Mouse (Mus musculus) embryonic stem cell, embryonic (primary cell): ENCODE measurements around the gene Tspyl4.

ENCODE experiments used
- CTCF ChIA-PET, 4 experiments: fragments of 300-600 bp in 2 of 4; fragments of 350-600 bp in 2 of 4; sonication (Branson Sonifier 250); formaldehyde crosslinking; loops; one replicate each; lab custom pipeline; 2022; ENCODE audit warnings: inconsistent platforms in 2 of 4; lab: Charles Lee
- POLR2A ChIA-PET, 4 experiments: fragments of 300-600 bp in 2 of 4; fragments of 350-600 bp in 2 of 4; sonication (Branson Sonifier 250); formaldehyde crosslinking; loops; one replicate each; lab custom pipeline; 2022; ENCODE audit warnings: antibody characterized with exemption in 4 of 4, inconsistent platforms in 1 of 4; lab: Charles Lee

Tspyl4 gene

DNA sequence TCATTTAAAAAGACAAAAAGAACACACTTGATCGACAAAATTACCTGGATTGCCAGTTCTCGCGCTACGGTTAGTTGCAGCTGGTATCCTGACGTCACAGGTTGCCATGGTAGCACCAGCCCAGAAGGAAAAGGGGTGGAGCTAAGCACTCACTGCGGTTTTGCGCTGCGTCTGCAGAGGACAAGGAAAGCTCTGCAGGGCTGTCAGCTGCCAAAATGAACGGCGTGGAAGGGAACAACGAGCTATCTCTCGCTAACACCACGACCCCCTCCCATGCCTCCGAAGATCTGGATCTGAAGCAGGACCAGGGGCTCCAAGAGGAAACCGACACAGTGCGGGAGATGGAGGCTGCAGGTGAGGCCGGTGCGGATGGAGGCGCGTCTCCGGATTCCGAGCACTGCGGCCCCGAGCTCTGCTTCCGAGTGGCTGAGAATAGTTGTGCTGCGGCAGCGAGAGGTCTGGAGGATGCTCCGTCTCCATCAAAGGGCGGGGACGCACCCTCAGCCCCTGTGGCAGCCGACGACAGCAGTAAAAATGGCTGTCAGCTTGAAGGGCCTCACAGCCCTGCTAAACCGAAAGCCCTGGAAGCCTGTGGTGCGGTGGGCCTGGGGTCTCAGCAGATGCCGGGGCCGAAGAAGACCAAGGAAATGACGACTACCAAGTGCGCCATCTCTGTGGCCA is at the start of gene Tspyl4:
Gene Tspyl4, plus strand, starts transcription at position 144 of the 681 bp plus-strand sequence.
- ChIA-PET POLR2A (interaction anchor here (0.5 to 5.0 kb wide), 26 partner anchors 8 to 278 kb away, joined by 3 to 51 read pairs (median 4); partner anchors contain the start of genes Nt5dc1 (in 3 of the 4), Tspyl1 (in 3 of the 4), Dse (in 1 of the 4) and Rwdd1 (in 1 of the 4)), CTCF (interaction anchor here in 3 of 4 experiments (0.5 to 2.5 kb wide), 9 partner anchors 14 to 264 kb away, joined by 3 to 10 read pairs (median 3); partner anchors contain the start of genes Calhm5 (in 1 of the 3) and Tspyl1 (in 1 of the 3))

DNA sequence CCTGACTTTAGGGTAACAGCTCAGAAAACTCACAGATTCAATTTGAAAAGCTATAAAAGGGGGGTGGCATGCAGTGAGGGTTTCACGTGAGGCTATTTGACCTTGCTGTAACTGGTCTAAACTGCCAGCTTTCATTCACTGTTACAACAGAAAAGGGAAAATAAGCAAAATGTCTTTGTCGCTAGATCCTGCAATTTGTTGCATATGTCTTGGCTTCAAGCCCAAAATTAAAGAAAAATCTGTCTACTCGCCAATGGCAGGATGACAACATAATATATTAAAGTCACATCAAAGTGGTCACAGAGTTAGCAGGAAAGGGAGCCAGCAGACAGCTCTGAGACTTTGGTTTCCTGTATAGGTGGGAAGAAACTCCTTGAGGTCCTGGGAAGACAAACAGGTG is 49.5 kb upstream of the Tspyl4 start:
- CTCF ChIA-PET: interaction anchor here in 2 of 4 experiments (0.9 to 1.4 kb wide), 2 partner anchors 14 to 41 kb away, joined by 3 read pairs; partner anchors contain the start of gene Dse (in 1 of the 2)
- POLR2A ChIA-PET: interaction anchor here (0.7 to 3.6 kb wide), 22 partner anchors 9 to 153 kb away, joined by 3 to 65 read pairs (median 4); partner anchors contain the start of genes Dse (in 2 of the 4), Tspyl1 (in 1 of the 4) and Tspyl4 (in 1 of the 4)

DNA sequence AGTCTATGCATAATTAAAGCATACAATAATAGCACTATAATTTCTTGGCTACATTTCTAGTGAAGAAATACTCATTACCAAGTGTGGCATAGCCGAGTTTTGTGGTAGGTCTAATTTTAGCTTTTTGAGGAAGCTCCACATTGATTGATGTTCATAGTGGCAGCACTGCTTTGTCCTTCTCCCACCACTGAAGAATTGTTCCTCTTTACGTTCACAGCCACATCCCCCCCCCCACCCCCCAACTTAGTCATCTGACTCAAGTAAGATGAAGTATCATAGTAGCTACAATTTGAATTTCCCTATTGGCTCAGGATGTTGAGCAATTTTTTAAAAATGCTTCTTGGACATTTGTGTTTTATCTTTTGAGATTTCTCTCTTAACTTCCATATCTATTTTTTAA is 47.6 kb upstream of the Tspyl4 start:
- ChIA-PET CTCF (interaction anchor here in 1 of 4 experiments (0.6 kb wide), 1 partner anchor 1240 kb away, joined by 3 read pairs; no protein-coding TSS in a partner anchor), POLR2A (interaction anchor here in 1 of 4 experiments (0.9 to 3.1 kb wide), 4 partner anchors 11 to 43 kb away, joined by 3 to 15 read pairs (median 4); partner anchors contain the start of gene Dse)

DNA sequence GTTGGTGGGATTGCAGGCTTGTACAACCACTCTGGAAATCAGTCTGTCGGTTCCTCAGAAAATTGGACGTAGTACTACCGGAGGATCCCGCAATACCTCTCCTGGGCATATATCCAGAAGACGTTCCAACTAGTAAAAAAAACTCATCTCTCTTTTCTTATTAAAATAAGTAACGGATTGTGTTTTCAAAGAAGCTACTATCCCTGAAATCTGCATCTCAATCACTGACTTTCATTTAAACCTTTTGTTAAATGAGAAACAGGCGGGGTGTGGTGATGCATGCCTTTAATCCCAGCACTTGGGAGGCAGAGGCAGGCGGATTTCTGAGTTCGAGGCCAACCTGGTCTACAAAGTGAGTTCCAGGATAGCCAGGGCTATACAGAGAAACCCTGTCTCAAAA is 44.4 kb upstream of the Tspyl4 start:
- ChIA-PET CTCF (interaction anchor here in 1 of 4 experiments (1.0 kb wide), 1 partner anchor 19 kb away, joined by 3 read pairs; no protein-coding TSS in a partner anchor), POLR2A (interaction anchor here in 3 of 4 experiments (0.5 to 2.9 kb wide), 23 partner anchors 9 to 83 kb away, joined by 3 to 20 read pairs (median 5); partner anchors contain the start of genes Dse (in 3 of the 3), Tspyl1 (in 2 of the 3) and Tspyl4 (in 1 of the 3))

DNA sequence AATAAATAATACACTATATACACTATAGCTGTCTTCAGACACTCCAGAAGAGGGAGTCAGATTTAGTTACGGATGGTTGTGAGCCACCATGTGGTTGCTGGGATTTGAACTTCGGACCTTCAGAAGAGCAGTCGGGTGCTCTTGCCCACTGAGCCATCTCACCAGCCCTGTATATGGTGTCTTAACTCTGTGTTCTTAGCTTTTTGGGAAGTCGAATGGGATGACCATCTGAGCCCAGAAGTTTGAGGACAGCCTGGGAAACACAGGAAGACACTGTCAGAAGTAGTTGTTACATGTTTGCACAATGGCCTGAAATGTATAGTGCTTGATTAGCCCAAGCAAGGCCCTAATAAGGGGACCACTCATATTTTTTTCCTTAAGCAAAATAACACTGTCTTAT is 32.1 kb upstream of the Tspyl4 start:
- CTCF ChIA-PET: no interaction called here
- POLR2A ChIA-PET: no interaction called here

DNA sequence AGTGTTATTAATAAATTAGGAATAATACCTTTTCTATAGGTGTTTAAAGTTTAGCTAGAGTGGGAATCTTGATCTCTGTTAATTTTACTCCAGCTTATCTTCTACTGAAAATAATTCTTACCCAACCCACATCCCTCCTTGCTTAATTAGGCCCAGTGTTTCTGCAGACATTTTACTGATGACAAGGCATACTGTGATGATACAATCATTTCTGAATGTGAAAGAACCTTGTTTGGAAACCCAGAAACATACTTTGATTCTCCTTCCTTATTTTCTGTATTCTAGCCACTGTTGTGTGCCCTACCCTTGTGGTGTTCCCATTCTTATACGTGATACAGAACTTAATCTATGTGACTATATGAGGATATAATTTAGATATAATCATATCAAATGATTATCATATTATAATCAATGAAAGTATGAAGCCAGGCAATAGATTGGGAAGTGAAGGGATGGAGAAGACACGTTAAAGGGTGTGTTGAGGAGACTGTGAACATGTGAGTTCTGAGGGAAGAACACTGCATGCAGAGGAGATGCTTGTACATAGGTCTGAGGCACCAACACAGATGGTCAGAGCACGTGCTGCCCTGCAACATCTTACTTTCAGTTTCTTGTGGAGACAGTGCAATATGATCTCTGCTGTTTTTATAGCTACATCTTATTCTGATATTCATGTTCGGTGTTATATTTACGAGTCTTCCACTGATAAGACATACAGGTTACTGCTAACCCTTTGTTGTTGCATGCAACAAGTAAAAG is 29.8 kb upstream of the Tspyl4 start:
- ChIA-PET POLR2A (no interaction called here), CTCF (no interaction called here)

DNA sequence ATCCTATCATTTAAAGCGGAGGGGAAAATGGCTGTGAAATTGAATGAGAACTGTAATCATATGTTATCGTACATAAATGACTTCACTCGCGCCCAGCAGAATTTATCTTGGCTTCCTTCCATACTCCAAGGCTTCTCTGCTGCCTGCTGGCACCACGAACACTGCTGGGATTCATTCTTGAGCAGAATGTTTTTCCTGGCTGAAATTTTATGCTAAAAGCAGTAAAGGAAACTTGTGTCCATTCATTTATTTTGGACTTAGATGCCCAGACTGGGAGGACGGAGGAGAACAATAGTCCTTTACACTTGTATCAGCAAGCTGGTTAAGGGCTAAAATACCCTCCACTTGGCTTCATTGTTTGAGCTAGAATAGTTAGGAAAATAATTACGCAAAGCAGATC is 25.6 kb upstream of the Tspyl4 start:
- CTCF ChIA-PET: no interaction called here
- POLR2A ChIA-PET: interaction anchor here in 1 of 4 experiments (0.5 kb wide), 1 partner anchor 96 kb away, joined by 3 read pairs; no protein-coding TSS in a partner anchor

DNA sequence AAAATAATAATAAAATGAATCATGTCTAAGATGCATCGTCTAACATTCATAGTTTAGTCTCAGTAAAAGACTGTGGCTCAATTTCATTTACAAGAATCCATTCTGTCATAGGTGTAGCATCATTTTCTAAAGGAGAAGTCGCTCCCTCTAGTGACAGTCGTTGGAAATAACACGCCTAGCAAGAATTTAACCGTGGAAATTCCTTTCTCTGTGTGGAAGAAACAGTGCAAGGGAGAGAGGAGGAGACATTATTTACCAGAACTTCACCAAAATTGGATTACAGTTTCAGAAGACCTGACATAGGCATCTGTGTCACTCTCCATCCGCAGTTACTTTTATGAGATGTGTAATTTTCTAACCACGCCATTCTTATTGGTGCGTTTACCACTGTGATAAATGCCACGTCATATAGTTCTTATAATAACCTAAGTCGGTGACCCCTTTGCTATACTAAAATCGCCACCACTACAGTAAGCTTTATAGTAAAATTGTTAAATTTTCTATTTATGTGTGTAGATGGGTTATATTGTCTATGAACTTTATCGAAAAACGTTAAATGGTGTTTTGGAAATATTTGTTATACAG is 16.6 kb upstream of the Tspyl4 start:
- POLR2A ChIA-PET: interaction anchor here (0.5 to 5.2 kb wide), 25 partner anchors 17 to 261 kb away, joined by 3 to 51 read pairs (median 6); partner anchors contain the start of genes Tspyl4 (in 3 of the 4), Dse (in 2 of the 4) and Rwdd1 (in 1 of the 4)

DNA sequence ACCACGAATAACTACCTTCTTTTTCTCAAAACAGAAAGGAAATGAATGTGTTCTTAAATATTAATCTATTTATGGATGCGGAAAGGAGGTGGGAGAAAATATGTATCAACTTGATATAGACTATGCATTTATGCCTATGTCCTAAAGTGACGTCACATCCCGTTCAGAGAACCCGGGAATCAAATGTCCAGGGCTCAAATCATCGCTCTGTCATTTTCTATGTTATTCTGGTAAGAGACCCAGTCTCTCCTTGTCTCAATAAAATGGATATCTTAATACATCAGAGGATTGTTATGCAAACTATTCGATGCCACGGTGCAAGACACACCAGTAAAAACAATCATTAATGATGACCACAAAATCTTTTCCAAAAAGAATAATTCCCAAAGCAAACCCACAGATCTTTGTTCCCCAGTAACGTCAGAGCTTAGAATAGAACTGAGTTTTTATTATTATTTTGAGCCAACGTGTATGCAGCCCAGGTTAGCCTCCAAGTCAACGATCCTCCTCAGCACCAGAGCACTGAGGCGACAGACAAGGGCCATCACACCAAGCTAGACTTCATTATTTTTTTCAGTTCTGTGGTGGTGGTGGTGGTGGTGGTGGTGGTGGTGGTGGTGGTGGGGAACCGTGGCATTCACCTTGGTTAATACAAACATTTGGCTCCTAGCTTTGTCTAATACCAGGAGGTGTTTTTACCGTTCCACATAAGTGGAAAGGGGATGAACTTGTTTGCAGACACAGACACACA is 15.9 kb upstream of the Tspyl4 start:
- ChIA-PET POLR2A (interaction anchor here (0.5 to 5.2 kb wide), 59 partner anchors 13 to 264 kb away, joined by 3 to 51 read pairs (median 4); partner anchors contain the start of genes Tspyl4 (in 3 of the 4), Dse (in 2 of the 4), Nt5dc1 (in 2 of the 4) and Rwdd1 (in 2 of the 4)), CTCF (interaction anchor here in 3 of 4 experiments (0.9 to 1.7 kb wide), 14 partner anchors 16 to 247 kb away, joined by 3 to 11 read pairs (median 4); partner anchors contain the start of genes Calhm5 (in 3 of the 3), Dse (in 1 of the 3), Trappc3l (in 1 of the 3) and Tspyl4 (in 1 of the 3))

More for the DNA sequence above, 16.6 kb upstream of the Tspyl4 start:
- CTCF ChIA-PET: interaction anchor here in 2 of 4 experiments (0.7 to 1.7 kb wide), 5 partner anchors 47 to 291 kb away, joined by 3 to 5 read pairs (median 4); no protein-coding TSS in a partner anchor

DNA sequence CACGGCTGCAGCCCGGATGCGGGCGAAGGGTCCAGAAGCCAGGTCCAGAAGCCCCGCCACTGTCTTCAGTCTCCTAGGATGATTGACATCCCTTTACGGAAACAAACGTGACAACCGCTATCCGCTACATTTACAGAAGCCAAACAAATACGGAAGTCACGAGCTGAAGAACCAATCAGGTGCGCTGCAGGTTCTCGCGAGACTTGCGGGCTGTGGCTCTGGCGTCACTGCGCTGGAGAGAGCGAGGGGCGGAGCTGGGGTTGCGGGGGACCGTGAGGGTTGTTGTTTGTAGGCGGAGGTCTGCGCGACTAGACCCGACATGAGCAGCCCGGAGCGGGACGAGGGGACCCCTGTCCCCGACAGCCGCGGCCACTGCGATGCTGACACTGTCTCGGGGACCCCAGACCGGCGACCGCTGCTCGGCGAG is 15.3 kb upstream of the Tspyl4 start, which contains the start of gene Tspyl1:
Gene Tspyl1, plus strand, starts transcription at position 229 of the 427 bp plus-strand sequence.
- POLR2A ChIA-PET: interaction anchor here (0.6 to 5.2 kb wide), 62 partner anchors 13 to 263 kb away, joined by 3 to 51 read pairs (median 4); partner anchors contain the start of genes Rwdd1 (in 3 of the 4), Tspyl4 (in 3 of the 4), Dse (in 2 of the 4) and Nt5dc1 (in 2 of the 4)

DNA sequence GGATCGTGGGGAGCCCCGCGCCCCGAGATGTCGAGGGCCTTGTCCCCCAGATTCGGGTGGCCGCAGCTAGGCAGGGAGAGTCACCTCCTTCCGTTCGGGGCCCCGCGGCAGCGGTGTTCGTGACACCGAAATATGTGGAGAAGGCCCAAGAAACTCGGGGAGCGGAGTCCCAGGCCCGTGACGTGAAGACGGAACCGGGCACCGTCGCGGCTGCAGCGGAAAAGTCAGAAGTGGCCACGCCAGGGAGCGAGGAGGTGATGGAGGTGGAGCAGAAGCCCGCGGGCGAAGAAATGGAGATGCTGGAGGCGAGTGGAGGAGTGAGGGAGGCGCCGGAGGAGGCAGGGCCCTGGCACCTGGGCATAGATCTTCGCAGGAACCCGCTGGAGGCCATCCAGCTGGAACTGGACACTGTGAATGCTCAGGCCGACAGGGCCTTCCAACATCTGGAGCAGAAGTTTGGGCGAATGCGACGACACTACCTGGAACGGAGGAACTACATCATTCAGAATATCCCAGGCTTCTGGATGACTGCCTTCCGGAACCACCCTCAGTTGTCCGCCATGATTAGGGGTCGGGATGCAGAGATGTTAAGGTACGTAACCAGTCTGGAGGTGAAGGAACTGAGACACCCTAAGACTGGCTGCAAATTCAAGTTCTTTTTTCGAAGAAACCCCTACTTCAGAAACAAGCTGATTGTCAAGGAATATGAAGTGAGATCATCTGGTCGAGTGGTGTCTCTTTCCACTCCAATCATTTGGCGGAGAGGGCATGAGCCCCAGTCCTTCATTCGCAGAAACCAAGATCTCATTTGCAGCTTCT is 14.6 kb upstream of the Tspyl4 start:
- POLR2A ChIA-PET: interaction anchor here (0.6 to 5.2 kb wide), 57 partner anchors 13 to 263 kb away, joined by 3 to 51 read pairs (median 4); partner anchors contain the start of genes Rwdd1 (in 3 of the 4), Tspyl4 (in 3 of the 4), Dse (in 2 of the 4) and Calhm5 (in 1 of the 4)
- CTCF ChIA-PET: interaction anchor here in 3 of 4 experiments (1.1 to 1.7 kb wide), 12 partner anchors 15 to 249 kb away, joined by 3 to 11 read pairs (median 4); partner anchors contain the start of genes Calhm5 (in 2 of the 3), Dse (in 1 of the 3), Trappc3l (in 1 of the 3) and Tspyl4 (in 1 of the 3)

More for the DNA sequence above, 15.3 kb upstream of the Tspyl4 start, which contains the start of gene Tspyl1:
- CTCF ChIA-PET: interaction anchor here in 3 of 4 experiments (0.9 to 1.7 kb wide), 14 partner anchors 15 to 248 kb away, joined by 3 to 11 read pairs (median 4); partner anchors contain the start of genes Calhm5 (in 3 of the 3), Dse (in 1 of the 3), Trappc3l (in 1 of the 3) and Tspyl4 (in 1 of the 3)

DNA sequence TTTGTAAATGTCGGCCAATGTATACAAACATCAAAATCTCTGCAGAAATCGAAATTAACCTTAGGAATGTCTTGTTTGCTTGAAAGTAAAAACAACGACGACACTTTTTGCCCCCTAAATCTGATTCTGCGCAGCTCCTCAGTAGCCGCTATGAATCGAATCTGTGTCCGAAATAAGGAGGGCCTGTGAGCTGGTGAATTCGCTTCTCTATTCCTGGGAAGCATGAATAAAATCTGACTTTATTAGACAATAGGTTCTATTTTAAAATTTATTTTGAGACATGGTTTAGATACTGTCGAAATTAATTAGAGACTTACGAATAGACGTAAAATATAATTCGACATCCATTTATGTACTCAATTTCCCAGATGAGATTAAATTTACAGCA is 337 bp upstream of the Tspyl4 start:
- ChIA-PET POLR2A (interaction anchor here (0.8 to 5.0 kb wide), 23 partner anchors 9 to 277 kb away, joined by 3 to 51 read pairs (median 4); partner anchors contain the start of genes Nt5dc1 (in 3 of the 4), Tspyl1 (in 3 of the 4), Calhm5 (in 1 of the 4) and Dse (in 1 of the 4)), CTCF (interaction anchor here in 3 of 4 experiments (0.9 to 2.5 kb wide), 6 partner anchors 15 to 263 kb away, joined by 3 to 10 read pairs (median 4); partner anchors contain the start of genes Calhm5 (in 1 of the 3) and Tspyl1 (in 1 of the 3))

DNA sequence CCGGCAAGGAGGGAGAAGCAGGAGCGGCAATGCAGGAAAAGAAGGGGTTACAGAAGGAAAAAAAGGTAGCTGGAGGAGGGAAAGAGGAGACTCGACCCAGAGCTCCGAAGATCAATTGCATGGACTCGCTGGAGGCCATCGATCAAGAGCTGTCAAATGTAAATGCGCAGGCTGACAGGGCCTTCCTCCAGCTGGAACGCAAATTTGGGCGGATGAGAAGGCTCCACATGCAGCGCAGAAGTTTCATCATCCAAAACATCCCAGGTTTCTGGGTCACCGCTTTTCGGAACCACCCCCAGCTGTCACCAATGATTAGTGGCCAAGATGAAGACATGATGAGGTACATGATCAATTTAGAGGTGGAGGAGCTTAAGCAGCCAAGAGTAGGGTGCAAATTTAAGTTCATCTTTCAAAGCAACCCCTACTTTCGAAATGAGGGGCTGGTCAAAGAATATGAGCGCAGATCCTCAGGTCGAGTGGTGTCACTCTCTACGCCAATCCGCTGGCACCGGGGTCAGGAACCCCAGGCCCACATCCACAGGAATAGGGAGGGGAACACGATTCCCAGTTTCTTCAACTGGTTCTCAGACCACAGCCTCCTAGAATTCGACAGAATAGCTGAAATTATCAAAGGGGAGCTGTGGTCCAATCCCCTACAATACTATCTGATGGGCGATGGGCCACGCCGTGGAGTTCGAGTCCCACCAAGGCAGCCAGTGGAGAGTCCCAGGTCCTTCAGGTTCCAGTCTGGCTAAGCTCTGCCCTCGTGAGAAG is 925 bp downstream of the Tspyl4 start:
- CTCF ChIA-PET: interaction anchor here in 3 of 4 experiments (0.6 to 2.5 kb wide), 9 partner anchors 15 to 264 kb away, joined by 3 to 10 read pairs (median 3); partner anchors contain the start of genes Calhm5 (in 1 of the 3) and Tspyl1 (in 1 of the 3)
- POLR2A ChIA-PET: interaction anchor here (0.5 to 5.0 kb wide), 21 partner anchors 7 to 279 kb away, joined by 3 to 51 read pairs (median 4); partner anchors contain the start of genes Tspyl1 (in 3 of the 4), Nt5dc1 (in 2 of the 4), Calhm5 (in 1 of the 4) and Dse (in 1 of the 4)

DNA sequence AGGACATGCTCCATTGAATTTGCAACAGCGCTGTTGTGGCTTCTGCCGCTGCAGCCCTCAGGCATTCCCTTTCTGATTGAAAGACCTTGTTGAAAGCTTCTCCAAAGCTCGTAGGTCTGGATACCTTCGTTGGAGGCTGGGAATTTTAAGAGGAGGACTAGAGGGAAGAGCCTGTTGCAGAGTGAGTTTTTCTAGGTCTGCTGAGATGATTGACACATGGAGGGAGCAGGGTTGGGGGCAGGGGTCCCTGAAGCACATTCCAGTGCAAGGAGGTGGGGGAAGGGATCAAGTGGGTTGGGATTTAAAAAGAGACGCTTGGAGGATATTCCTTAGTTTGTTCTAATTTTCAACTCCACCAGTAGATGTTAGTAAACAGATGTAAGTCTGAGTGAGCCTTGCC is 3.1 kb downstream of the Tspyl4 start:
- CTCF ChIA-PET: no interaction called here

More for the DNA sequence above, 3.1 kb downstream of the Tspyl4 start:
- POLR2A ChIA-PET: interaction anchor here in 2 of 4 experiments (4.4 to 5.0 kb wide), 2 partner anchors 18 kb away, joined by 36 to 51 read pairs; partner anchors contain the start of gene Tspyl1 (in 2 of the 2)
